Mouse (Mus musculus) midbrain, embryonic 12.5 days (tissue): Measurements from ENCODE around the gene Batf2. TPM values are rescaled to one million over a fixed set of nuclear protein-coding genes. Genes with fewer than 3 reads are reported as not detected.

Experiments
- ATAC-seq: fragments of 200-750 bp; cut with Nextera tagmentation; 2 replicates; pipeline ENCODE4 v1.8.0; 2017; ENCODE audit warnings: low read depth, moderate TSS enrichment, moderate library complexity; ENCODE audit not compliant: low FRiP score
- H3K27ac ChIP-seq: fragments of 300-500 bp; sonication (generic); replicated peaks from 2 replicates; pipeline ENCODE4 v1.5.1; 2016; ENCODE audit warnings: mild to moderate bottlenecking
- H3K27me3 ChIP-seq: fragments of 300-500 bp; sonication (generic); 2 replicates; pipeline ENCODE4 v1.6.1; 2016; ENCODE audit warnings: mild to moderate bottlenecking
- H3K36me3 ChIP-seq: fragments of 300-500 bp; sonication (generic); 2 replicates; pipeline ENCODE4 v1.6.1; 2016
- H3K4me1 ChIP-seq: fragments of 300-500 bp; sonication (generic); 2 replicates; pipeline ENCODE4 v1.6.1; 2016
- H3K4me2 ChIP-seq: fragments of 300-500 bp; sonication (generic); replicated peaks from 2 replicates; pipeline ENCODE4 v1.6.1; 2016; ENCODE audit warnings: mild to moderate bottlenecking, moderate library complexity
- H3K4me3 ChIP-seq: fragments of 300-500 bp; sonication (generic); 2 replicates; pipeline ENCODE4 v1.5.1; 2016; ENCODE audit warnings: mild to moderate bottlenecking
- H3K9ac ChIP-seq: fragments of 300-500 bp; sonication (generic); replicated peaks from 2 replicates; pipeline ENCODE4 v1.6.1; 2016; ENCODE audit warnings: mild to moderate bottlenecking, moderate library complexity
- H3K9me3 ChIP-seq: fragments of 300-500 bp; sonication (generic); 2 replicates; pipeline ENCODE4 v1.6.1; 2016; ENCODE audit warnings: mild to moderate bottlenecking
- WGBS: fragments of 180-500 bp; shearing (Covaris S2); methylation state at CpG from one replicate; pipeline ENCODE4 v1.1.7; 2016; 5-methylcytosine and 5-hydroxymethylcytosine counted together
- polyA plus RNA-seq: library from polyadenylated mRNA; unstranded; fragments of >200 nt; fragmentation: Nextera tagmentation; extraction: Ambion mirVana; gene quantifications from 2 replicates; pipeline ENCODE4 v1.2.1, GENCODE M21; 2016

Gene Batf2
- polyA plus RNA-seq, 1 experiment from 2014 or later, result not detected

DNA sequence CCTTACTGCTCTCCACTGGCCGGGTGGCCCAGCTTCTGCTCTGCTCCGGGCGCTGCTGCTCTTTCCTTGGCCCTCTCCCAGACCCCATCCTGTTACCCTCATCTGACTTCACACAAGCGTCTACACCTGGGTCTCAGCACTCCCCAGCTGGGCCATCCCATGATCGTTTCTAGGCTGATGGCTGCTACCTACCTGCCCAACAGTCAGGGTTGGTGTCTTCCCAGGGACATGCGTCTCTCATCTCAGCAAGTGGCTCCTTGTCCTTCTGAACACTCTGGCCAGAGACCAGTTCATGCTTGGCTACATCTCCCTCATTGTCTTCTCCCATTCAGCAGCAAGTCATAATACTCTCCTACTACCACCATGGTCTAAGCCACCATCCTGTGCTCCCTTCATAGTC is 1.1 kb upstream of the Batf2 start:
- ATAC-seq, result no peak
- Histone ChIP-seq H3K4me2 (peak overlapping the region; percentile 82), H3K4me1 (peaks cover 9% of the 10 kb centered on the region), H3K27ac (no peak overlapping the region), H3K27me3 (no peaks in the 10 kb centered on the region), H3K36me3 (peaks cover 29% of the 10 kb centered on the region), H3K9ac (peak overlapping the region; percentile 83; the same call in 1 of the 2 replicates), H3K9me3 (no peaks in the 10 kb centered on the region), H3K4me3 (peak overlapping the region; percentile 73)
- 97% methylated on average over 6 of the region's 6 CpGs for WGBS

DNA sequence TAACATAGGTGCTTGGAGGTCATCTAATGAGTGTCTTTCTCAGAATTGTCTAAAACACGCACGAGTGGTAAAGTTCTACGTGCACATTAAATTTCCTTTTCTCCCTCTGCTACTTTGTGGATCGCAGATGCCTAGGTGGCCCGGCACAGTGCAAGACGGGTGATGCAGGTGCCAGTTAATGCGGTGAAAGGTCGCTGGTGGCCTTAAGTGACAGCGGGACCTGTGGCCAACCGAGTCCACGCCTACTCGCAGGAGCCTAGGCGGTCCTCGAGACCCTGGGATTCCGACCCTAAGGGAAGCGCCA is 457 bp upstream of the Batf2 start:
- Histone ChIP-seq H3K4me3 (peak overlapping the region; percentile 73), H3K27me3 (peaks cover 3% of the 10 kb centered on the region; the same call in 1 of the 2 replicates), H3K36me3 (peaks cover 24% of the 10 kb centered on the region), H3K4me2 (peak overlapping the region; percentile 82), H3K9me3 (no peaks in the 10 kb centered on the region), H3K9ac (peak overlapping the region; percentile 83), H3K27ac (peak overlapping the region; percentile 99), H3K4me1 (peaks cover 9% of the 10 kb centered on the region)
- WGBS, result 8% methylated on average over 16 of the region's 16 CpGs
- ATAC-seq, result no peak

DNA sequence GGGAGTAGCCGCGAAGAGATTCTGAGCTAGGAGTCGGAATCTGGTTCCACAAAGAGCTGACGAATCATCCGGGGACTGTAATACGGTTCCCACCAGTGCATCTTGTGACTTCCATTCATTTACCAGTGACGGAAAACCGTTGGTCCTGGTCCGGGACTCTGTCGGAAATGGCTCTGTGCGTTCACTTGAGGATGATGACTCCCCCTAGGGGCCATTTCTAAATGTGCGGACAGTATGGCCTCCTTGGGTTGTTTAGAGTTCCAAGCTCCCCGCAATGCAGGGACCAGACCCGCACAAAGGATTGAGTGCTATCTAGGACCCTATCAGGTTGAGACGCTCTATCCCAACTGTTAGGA is 589 bp downstream of the Batf2 start, which contains the start of gene Arl2:
Gene Arl2, minus strand, starts transcription at position 155 of the 356 bp plus-strand sequence.
- Histone ChIP-seq H3K4me1 (peaks cover 9% of the 10 kb centered on the region), H3K27ac (peak within 1 kb of the TSS; percentile 99), H3K4me2 (peak within 1 kb of the TSS; percentile 82), H3K36me3 (peaks cover 17% of the 10 kb centered on the region; the same call in 1 of the 2 replicates), H3K9me3 (no peaks in the 10 kb centered on the region), H3K4me3 (peak within 1 kb of the TSS; percentile 73), H3K27me3 (peaks cover 3% of the 10 kb centered on the region; the same call in 1 of the 2 replicates), H3K9ac (peak within 1 kb of the TSS; percentile 83)
- peak; percentile 69 for ATAC-seq
- WGBS, result under 1% methylated on average over 15 of the region's 15 CpGs

DNA sequence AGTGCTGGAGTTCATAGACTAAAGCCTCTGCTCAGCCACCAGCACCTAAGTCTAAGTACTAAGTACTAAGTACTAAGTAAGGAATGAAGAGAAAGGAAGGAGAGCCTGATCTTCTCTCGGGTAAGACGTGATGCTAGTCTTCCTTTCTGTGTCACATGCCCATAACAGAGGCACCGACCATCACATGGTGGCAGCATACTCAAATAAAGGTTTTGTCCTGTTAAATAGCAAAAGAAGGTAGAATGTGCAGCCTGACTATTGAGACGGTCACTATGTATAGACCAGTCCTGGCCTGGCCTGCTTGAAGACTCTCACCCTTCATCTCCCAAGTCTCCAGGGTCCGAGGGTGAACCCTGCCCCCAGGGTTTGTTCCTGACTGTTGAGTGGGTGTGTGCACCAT is 4.1 kb downstream of the Batf2 start:
- Histone ChIP-seq H3K36me3 (no peaks in the 10 kb centered on the region), H3K4me2 (no peak overlapping the region), H3K9ac (no peak overlapping the region), H3K27me3 (peaks cover 3% of the 10 kb centered on the region; the same call in 1 of the 2 replicates), H3K4me1 (peaks cover 6% of the 10 kb centered on the region), H3K9me3 (no peaks in the 10 kb centered on the region), H3K4me3 (no peak overlapping the region), H3K27ac (no peak overlapping the region)
- no peak for ATAC-seq
- WGBS, result 78% methylated on average over 5 of the region's 5 CpGs

DNA sequence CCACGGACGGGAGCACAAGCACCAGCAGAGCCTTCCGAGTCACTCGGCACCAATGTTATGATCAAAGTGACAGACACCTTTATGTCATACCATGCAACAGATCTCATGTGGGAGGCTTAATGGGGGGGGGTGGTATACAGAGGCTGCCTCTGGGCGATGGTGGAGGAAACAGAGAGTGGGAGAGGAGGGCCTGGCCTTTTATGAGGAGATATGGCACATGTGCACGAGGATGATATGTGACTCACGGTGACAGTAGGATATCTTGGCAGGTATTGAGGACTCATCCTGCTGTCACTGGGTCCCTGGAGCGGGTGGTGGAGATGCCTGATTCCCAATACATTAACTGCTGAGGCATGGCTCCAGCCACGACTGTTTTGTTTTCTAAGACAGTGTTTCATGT is 14.4 kb downstream of the Batf2 start:
- no peak overlapping the region for H3K27ac ChIP-seq
- no peaks in the 10 kb centered on the region for H3K4me1 ChIP-seq
- no peak overlapping the region for H3K9ac ChIP-seq
- 0 out of 2 replicates have a peak, but pooled peaks cover 7% of the 10 kb centered on the region for H3K27me3 ChIP-seq
- H3K4me2 ChIP-seq, result no peak overlapping the region
- H3K4me3 ChIP-seq, result no peak overlapping the region
- no peak for ATAC-seq
- WGBS, result 90% methylated on average over 9 of the region's 9 CpGs
- H3K36me3 ChIP-seq, result no peaks in the 10 kb centered on the region
- H3K9me3 ChIP-seq, result no peaks in the 10 kb centered on the region

DNA sequence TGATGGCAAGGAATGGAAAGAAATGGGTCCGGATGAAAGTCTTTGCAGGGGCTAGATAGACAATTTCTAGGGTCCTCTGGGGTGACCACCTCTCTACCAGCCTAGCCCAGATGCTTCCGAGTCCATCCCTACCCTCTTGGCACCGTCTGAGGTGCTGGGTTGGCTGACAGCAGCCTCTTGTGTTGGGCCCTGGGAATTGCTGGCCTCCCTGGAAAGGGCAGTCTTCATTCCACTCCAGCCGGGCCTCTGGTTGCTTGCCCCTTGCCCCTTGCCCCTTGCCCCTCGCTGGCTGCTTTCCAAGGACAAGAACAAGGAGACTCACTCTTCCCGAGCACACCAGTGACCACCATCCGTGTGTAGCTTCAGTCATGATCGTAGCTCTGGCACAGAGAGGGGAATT is 15.6 kb downstream of the Batf2 start:
- H3K9ac ChIP-seq, result no peak overlapping the region
- H3K36me3 ChIP-seq, result no peaks in the 10 kb centered on the region
- 68% methylated on average over 8 of the region's 8 CpGs for WGBS
- no peak overlapping the region for H3K4me2 ChIP-seq
- no peak overlapping the region for H3K4me3 ChIP-seq
- no peak overlapping the region for H3K27ac ChIP-seq
- H3K4me1 ChIP-seq, result no peaks in the 10 kb centered on the region
- no peak for ATAC-seq
- 0 out of 2 replicates have a peak, but pooled peaks cover 3% of the 10 kb centered on the region for H3K27me3 ChIP-seq
- no peaks in the 10 kb centered on the region for H3K9me3 ChIP-seq

DNA sequence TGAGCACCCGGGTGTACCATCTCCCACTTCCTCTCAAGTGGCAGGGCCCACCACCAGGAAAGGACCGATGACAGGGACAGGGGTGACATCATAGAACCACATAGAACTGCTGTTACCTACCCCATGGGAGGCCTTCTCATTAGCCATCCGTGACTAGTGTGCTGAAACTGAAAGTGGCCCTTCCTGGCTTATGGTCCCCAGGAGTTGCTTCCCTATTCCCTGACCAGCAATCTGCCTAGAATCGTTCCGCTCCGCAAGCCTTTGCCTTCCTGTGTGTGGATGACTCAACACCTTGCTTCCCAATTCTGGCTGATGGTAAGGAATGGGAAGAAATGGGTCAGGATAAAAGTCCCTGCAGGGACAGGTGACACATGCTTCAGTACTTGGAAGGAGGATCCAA is 16.4 kb downstream of the Batf2 start:
- Histone ChIP-seq H3K4me3 (no peak overlapping the region), H3K36me3 (no peaks in the 10 kb centered on the region), H3K27me3 (no peaks in the 10 kb centered on the region), H3K4me1 (no peaks in the 10 kb centered on the region), H3K27ac (no peak overlapping the region), H3K9me3 (no peaks in the 10 kb centered on the region), H3K4me2 (no peak overlapping the region), H3K9ac (no peak overlapping the region)
- no peak for ATAC-seq
- 83% methylated on average over 6 of the region's 6 CpGs for WGBS

DNA sequence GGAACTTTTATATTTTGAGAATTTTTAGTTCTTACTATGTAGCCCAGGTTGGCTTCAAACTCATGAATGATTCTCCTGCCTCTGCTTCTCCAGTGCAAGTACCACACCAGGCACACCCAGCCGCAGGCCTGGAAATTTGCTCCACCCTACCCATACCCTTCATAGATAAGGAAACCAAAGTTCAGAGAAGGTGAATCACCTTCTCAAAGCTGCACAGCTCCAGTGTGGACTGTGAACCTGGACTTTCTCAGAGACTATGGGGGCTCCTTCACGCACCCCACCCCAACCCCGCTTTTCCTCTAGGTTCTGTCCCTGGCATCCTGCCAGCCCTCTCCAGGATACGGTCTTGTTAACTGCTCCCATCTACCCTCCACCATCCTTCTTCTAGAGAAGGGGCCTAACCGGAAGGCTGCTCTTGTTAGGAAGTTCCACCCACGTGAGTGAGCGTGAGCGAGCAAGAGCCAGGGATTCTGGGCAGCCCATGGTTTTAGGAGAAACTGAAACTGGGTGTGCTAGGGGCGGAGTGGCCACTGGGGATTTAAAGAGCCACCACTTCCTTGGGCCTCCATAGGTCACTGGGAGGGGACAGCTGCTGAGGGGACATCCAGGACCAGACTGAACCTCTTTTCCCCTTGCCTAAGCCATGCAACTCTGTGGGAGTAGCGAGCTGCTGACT is 23.2 kb downstream of the Batf2 start:
- Histone ChIP-seq H3K9ac (no peak overlapping the region), H3K4me2 (no peak overlapping the region), H3K9me3 (no peaks in the 10 kb centered on the region), H3K27me3 (no peaks in the 10 kb centered on the region), H3K27ac (no peak overlapping the region), H3K4me1 (no peaks in the 10 kb centered on the region), H3K4me3 (no peak overlapping the region), H3K36me3 (no peaks in the 10 kb centered on the region)
- ATAC-seq, result no peak
- 76% methylated on average over 10 of the region's 10 CpGs for WGBS

DNA sequence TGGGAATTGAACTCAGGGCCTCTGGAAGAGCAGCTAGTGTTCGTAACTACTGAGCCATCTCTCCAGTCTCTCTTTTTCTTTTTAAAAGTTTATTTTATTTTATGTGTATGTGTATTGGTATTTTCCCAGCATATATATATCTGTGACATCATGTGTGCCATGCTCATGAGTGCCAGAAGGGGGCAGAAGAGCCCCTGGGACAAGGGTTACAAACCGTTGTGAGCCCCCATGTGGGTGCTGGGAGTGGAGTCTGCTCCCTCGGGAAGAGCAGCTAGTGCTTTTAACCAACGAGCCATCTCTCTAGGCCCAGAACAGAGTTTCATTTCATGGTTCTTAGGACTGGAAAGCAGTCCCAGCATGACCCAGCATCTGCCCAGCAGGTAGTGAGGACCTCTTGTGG is 26.0 kb downstream of the Batf2 start:
- Histone ChIP-seq H3K27me3 (no peaks in the 10 kb centered on the region), H3K4me3 (no peak overlapping the region), H3K36me3 (no peaks in the 10 kb centered on the region), H3K4me2 (no peak overlapping the region), H3K9ac (no peak overlapping the region), H3K27ac (no peak overlapping the region), H3K4me1 (no peaks in the 10 kb centered on the region), H3K9me3 (no peaks in the 10 kb centered on the region)
- WGBS, result 76% methylated on average over 4 of the region's 4 CpGs
- no peak for ATAC-seq

DNA sequence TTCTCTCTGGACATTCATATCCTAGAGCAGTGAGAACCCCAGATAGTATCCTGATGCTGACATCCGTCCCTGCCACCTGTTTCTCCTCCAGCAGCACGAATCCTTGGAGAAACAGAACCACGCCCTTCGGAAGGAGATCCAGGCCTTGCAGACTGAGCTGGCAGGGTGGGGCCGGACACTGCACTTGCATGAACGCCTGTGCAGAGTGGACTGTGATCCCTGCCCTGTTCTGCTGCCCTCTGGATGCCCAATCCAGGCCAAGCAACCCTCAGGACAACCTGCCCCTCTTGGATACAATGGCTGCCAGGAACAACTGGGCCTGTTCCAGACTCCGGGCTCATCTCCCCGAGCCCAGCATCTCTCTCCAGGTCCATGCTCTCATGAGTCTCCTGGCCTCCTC is 30.4 kb downstream of the Batf2 start:
- no peaks in the 10 kb centered on the region for H3K4me1 ChIP-seq
- no peak overlapping the region for H3K4me3 ChIP-seq
- WGBS, result 82% methylated on average over 8 of the region's 8 CpGs
- H3K9me3 ChIP-seq, result no peaks in the 10 kb centered on the region
- no peak overlapping the region for H3K27ac ChIP-seq
- no peaks in the 10 kb centered on the region for H3K36me3 ChIP-seq
- no peak overlapping the region for H3K4me2 ChIP-seq
- H3K27me3 ChIP-seq, result no peaks in the 10 kb centered on the region
- no peak overlapping the region for H3K9ac ChIP-seq
- no peak for ATAC-seq

DNA sequence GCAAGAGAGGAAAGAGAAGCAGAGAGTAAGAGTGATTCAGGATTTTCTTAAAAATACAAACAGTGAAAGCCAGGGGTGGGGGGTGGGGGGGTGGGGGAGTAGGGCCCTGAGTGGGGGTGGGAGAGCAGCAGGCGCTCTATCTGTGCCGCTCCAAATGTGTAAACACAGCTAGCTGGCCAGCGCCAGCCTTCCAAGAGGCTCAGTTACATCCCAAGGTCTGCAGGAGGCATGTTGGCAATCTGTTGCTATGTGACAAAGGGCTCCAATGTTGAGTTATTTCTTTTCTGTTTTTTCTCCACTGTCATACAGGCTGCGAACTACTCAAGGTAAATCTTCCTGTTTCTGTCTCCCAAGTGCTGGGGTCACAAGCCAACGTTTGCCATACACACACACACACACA is 34.0 kb downstream of the Batf2 start:
- no peaks in the 10 kb centered on the region for H3K27me3 ChIP-seq

DNA sequence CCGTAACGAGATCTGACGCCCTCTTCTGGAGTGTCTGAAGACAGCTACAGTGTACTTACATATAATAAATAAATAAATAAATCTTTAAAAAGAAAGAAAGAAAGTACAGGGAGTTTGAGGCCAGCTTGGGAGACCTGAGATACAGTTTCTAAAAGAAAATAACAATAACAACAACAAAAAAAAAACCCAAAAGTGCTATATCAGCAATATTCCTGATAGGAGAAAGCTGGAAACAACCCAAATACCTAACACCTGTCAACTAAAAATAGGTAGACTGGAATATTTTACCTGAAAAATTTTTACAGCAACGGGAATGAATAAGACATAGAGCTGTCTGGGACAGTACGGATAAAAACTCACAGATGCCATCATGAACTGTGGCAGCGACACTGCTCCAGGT is 38.0 kb downstream of the Batf2 start:
- Histone ChIP-seq H3K27me3 (no peaks in the 10 kb centered on the region), H3K36me3 (no peaks in the 10 kb centered on the region), H3K4me1 (no peaks in the 10 kb centered on the region), H3K4me3 (no peak overlapping the region), H3K9me3 (no peaks in the 10 kb centered on the region), H3K27ac (no peak overlapping the region), H3K9ac (no peak overlapping the region), H3K4me2 (no peak overlapping the region)
- no peak for ATAC-seq
- WGBS, result 92% methylated on average over 6 of the region's 6 CpGs

More for the DNA sequence above, 34.0 kb downstream of the Batf2 start:
- Histone ChIP-seq H3K4me2 (no peak overlapping the region), H3K36me3 (no peaks in the 10 kb centered on the region), H3K4me1 (no peaks in the 10 kb centered on the region), H3K9ac (no peak overlapping the region), H3K9me3 (no peaks in the 10 kb centered on the region), H3K27ac (no peak overlapping the region), H3K4me3 (no peak overlapping the region)
- 50% methylated on average over 5 of the region's 5 CpGs for WGBS
- no peak for ATAC-seq

DNA sequence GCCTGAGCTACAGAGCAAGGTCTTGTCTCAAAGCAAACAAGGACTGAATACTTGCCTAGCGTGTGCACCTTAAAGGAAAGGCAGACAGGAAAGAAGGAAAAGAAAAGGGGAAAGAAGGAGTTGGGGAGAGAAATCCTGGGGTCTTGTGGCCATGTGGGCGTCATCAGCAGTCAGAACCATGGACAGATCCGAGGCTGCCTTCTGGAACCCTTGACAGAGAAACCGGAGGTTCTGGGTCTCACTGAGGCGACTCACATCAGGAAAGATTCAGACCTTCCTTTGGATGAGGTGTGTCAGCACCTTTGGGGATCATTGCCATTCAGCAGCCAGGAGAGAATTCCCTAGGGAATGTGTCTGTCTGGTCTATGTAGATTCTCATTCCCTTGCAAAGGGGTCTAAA is 40.8 kb downstream of the Batf2 start:
- no peak for ATAC-seq
- no peak overlapping the region for H3K4me3 ChIP-seq
- no peak overlapping the region for H3K4me2 ChIP-seq
- no peaks in the 10 kb centered on the region for H3K9me3 ChIP-seq
- H3K4me1 ChIP-seq, result no peaks in the 10 kb centered on the region
- H3K9ac ChIP-seq, result no peak overlapping the region
- no peaks in the 10 kb centered on the region for H3K36me3 ChIP-seq
- WGBS, result 36% methylated on average over 5 of the region's 5 CpGs
- no peak overlapping the region for H3K27ac ChIP-seq
- no peaks in the 10 kb centered on the region for H3K27me3 ChIP-seq
